Mouse (Mus musculus) left cerebral cortex, postnatal 4 days (tissue): ENCODE measurements around the gene Fam90a1a. TPM values are rescaled to one million over a fixed set of nuclear protein-coding genes. Genes with fewer than 3 reads are reported as not detected.

Experiments
- DNase-seq: peaks from one replicate; pipeline ENCODE4 v3.0.0-alpha.2; 2022
- intact Hi-C: fragments of 180-260 bp; cut with DNase I; formaldehyde crosslinking; loops from one replicate; pipeline ENCODE4 v1.15.1; 2025
- total RNA-seq, 2 experiments: library from RNA; stranded (reverse); gene quantifications; 2 replicates each; pipeline ENCODE4 v1.2.3; 2021

Gene Fam90a1a
- total RNA-seq, 2 experiments from 2014 or later: not detected

- intact Hi-C loops: loop anchor here (10.0 kb wide), 1 partner anchor 152 kb away; the partner anchor contains the start of gene Nek3
- no peak for DNase-seq
These were observed 54.7 kb downstream of the Fam90a1a start for GRCm38 (mm10) chr8:22013034-22013707.

Other genes with a start within 250 kb of the Fam90a1a start
- gene Defa24, start 224.2 kb upstream of the Fam90a1a start, total RNA-seq: not detected
- not detected for gene Defb50, start 135.2 kb upstream of the Fam90a1a start, total RNA-seq
- gene Defb2, start 118.8 kb upstream of the Fam90a1a start, total RNA-seq: not detected
- not detected for gene Defb10, start 99.8 kb upstream of the Fam90a1a start, total RNA-seq
- not detected for gene Defb9, start 73.3 kb upstream of the Fam90a1a start, total RNA-seq
- not detected for gene Defb11, start 52.3 kb upstream of the Fam90a1a start, total RNA-seq
- gene Defb15, start 26.0 kb upstream of the Fam90a1a start, total RNA-seq: not detected
- not detected for gene Defb35, start 20.4 kb upstream of the Fam90a1a start, total RNA-seq
- gene Defb13, start 12.0 kb upstream of the Fam90a1a start, total RNA-seq: not detected
- gene Ccdc70, start 11.1 kb downstream of the Fam90a1a start, total RNA-seq: not detected
- gene Atp7b, start 101.6 kb downstream of the Fam90a1a start, total RNA-seq: 1 to 10 TPM; 3.1 to 3.3 TPM
- gene Alg11, start 102.0 kb downstream of the Fam90a1a start, total RNA-seq: 10 to 100 TPM; 25.4 to 29.7 TPM
- gene Nek5, start 166.3 kb downstream of the Fam90a1a start, total RNA-seq: under 1 TPM; 0.26 to 0.66 TPM
- 1 to 10 TPM; 3.5 to 5.0 TPM for gene Nek3, start 207.7 kb downstream of the Fam90a1a start, total RNA-seq
- 1 to 10 TPM; 6.6 to 6.7 TPM for gene Ckap2, start 227.1 kb downstream of the Fam90a1a start, total RNA-seq
- gene Vps36, start 234.1 kb downstream of the Fam90a1a start, total RNA-seq: 10 to 100 TPM; 46.1 to 48.4 TPM